Mouse (Mus musculus): Measurements from ENCODE around the gene 4921536K21Rik.
"Not testable (repeated sequence)": the region's sequence is repeated elsewhere in the genome, so short reads cannot be mapped to it uniquely, and the experiment has no call there.

The 4921536K21Rik gene

GRCm38 (mm10) chr11:3911440-3911839, 16.5 kb upstream of the 4921536K21Rik start:
- DNase-seq (ENCODE audit: low spot score in 2 of 2) = not testable (repeated sequence)

GRCm38 (mm10) chr11:3910513-3911310, 15.8 kb upstream of the 4921536K21Rik start:
- DNase-seq (ENCODE audit: low spot score in 2 of 2) = peak in 1 of 2 experiments; percentile 28

GRCm38 (mm10) chr11:3909236-3909635, 14.3 kb upstream of the 4921536K21Rik start:
- no peak for DNase-seq (ENCODE audit: low spot score in 2 of 2)

GRCm38 (mm10) chr11:3905446-3905845, 10.5 kb upstream of the 4921536K21Rik start:
- no peak for DNase-seq (ENCODE audit: low spot score in 2 of 2)

- DNase-seq (ENCODE audit: low spot score in 2 of 2) = no peak
Measured at GRCm38 (mm10) chr11:3904673-3905072, 9.8 kb upstream of the 4921536K21Rik start.

GRCm38 (mm10) chr11:3903046-3903445, 8.1 kb upstream of the 4921536K21Rik start:
- DNase-seq (ENCODE audit: low spot score in 2 of 2) = peak; percentile 53 to 60

- no peak for DNase-seq (ENCODE audit: low spot score in 2 of 2)
Measured at GRCm38 (mm10) chr11:3902516-3902915, 7.6 kb upstream of the 4921536K21Rik start.

GRCm38 (mm10) chr11:3900296-3900695, 5.4 kb upstream of the 4921536K21Rik start:
- DNase-seq (ENCODE audit: low spot score in 2 of 2) = no peak

- DNase-seq (ENCODE audit: low spot score in 2 of 2) = no peak
Measured at GRCm38 (mm10) chr11:3895933-3896332, 1.0 kb upstream of the 4921536K21Rik start.

GRCm38 (mm10) chr11:3895458-3895857, 560 bp upstream of the 4921536K21Rik start:
- DNase-seq (ENCODE audit: low spot score in 2 of 2) = no peak

GRCm38 (mm10) chr11:3893970-3894369, 928 bp downstream of the 4921536K21Rik start:
- no peak for DNase-seq (ENCODE audit: low spot score in 2 of 2)

- DNase-seq (ENCODE audit: low spot score in 2 of 2) = no peak
Measured at GRCm38 (mm10) chr11:3887331-3887730, 7.6 kb downstream of the 4921536K21Rik start.

GRCm38 (mm10) chr11:3883711-3884110, 11.2 kb downstream of the 4921536K21Rik start:
- DNase-seq (ENCODE audit: low spot score in 2 of 2) = no peak

- peak; percentile 87 to 88 for DNase-seq (ENCODE audit: low spot score in 2 of 2)
Measured at GRCm38 (mm10) chr11:3879836-3880235, 15.1 kb downstream of the 4921536K21Rik start.

GRCm38 (mm10) chr11:3878660-3879059, 16.2 kb downstream of the 4921536K21Rik start:
- DNase-seq (ENCODE audit: low spot score in 2 of 2) = no peak

- DNase-seq (ENCODE audit: low spot score in 2 of 2) = no peak
Measured at GRCm38 (mm10) chr11:3876419-3876818, 18.5 kb downstream of the 4921536K21Rik start.

- DNase-seq (ENCODE audit: low spot score in 2 of 2) = no peak
Measured at GRCm38 (mm10) chr11:3864343-3864742, 30.6 kb downstream of the 4921536K21Rik start.

GRCm38 (mm10) chr11:3863454-3864112, 31.3 kb downstream of the 4921536K21Rik start, which contains the start of gene Osbp2:
TSS of gene Osbp2 (minus strand) at chr11:3863903.
- peak; percentile 75 to 76 for DNase-seq (ENCODE audit: low spot score in 2 of 2)

- no peak for DNase-seq (ENCODE audit: low spot score in 2 of 2)
Measured at GRCm38 (mm10) chr11:3862661-3863453, 32.0 kb downstream of the 4921536K21Rik start.

- no peak for DNase-seq (ENCODE audit: low spot score in 2 of 2)
Measured at GRCm38 (mm10) chr11:3860361-3860760, 34.5 kb downstream of the 4921536K21Rik start.

- no peak for DNase-seq (ENCODE audit: low spot score in 2 of 2)
Measured at GRCm38 (mm10) chr11:3859778-3860177, 35.1 kb downstream of the 4921536K21Rik start.

- no peak for DNase-seq (ENCODE audit: low spot score in 2 of 2)
Measured at GRCm38 (mm10) chr11:3857902-3858301, 37.0 kb downstream of the 4921536K21Rik start.
